Mouse (Mus musculus): ENCODE data around the gene Pkd1l2. TPM values are rescaled to one million over a fixed set of nuclear protein-coding genes. Genes with fewer than 3 reads are reported as not detected.

Pkd1l2 gene
- polyA plus RNA-seq, 1 experiment from 2014 or later = 0.28 TPM

DNA sequence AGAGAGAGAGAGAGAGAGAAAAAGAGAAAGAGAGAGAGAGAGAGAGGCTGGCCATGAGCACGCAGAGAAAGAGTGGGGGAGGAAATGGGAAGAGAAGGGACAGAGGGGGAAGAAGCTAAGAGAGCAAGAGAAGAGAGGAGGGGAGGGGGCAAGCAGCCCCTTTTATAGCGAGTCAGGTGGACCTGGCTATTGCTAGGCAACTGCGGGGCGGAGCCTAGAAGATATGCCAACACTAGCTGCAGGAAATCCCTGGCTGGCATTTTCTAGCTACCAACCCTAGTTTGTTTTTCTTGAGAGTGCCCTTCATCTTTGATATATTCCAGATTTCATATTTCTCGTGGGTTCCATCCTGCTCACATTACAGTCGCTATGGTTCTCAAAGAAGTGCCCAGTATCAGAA lies 32.8 kb upstream of the Pkd1l2 start:
- WGBS = 33% methylated on average over 6 of the region's 6 CpGs
- H3K9me3 ChIP-seq (ENCODE audit: control insufficient read depth, low read length) = no peaks in the 10 kb centered on the region
- peak overlapping the region; percentile 29; the same call in 1 of the 2 replicates for H3K4me2 ChIP-seq (ENCODE audit: low read depth, low read length)
- H3K4me3 ChIP-seq (ENCODE audit: low read length) = peak overlapping the region; percentile 2; the same call in 1 of the 2 replicates
- H3K27me3 ChIP-seq (replicated peaks; ENCODE audit: control insufficient read depth, insufficient read depth, low read length) = no peaks in the 10 kb centered on the region
- 0 out of 2 replicates have a peak overlapping the region, but pooled peaks have one; percentile 31 for H3K9ac ChIP-seq (ENCODE audit: low read depth, low read length)
- ATAC-seq = no peak
- H3K36me3 ChIP-seq (ENCODE audit: control insufficient read depth, insufficient read depth, low read length) = no peaks in the 10 kb centered on the region
- peak overlapping the region; percentile 75 for H3K27ac ChIP-seq (ENCODE audit: low read length)
- H3K4me1 ChIP-seq (ENCODE audit: control insufficient read depth, insufficient read depth, low read length) = peaks cover 16% of the 10 kb centered on the region; the same call in 1 of the 2 replicates

DNA sequence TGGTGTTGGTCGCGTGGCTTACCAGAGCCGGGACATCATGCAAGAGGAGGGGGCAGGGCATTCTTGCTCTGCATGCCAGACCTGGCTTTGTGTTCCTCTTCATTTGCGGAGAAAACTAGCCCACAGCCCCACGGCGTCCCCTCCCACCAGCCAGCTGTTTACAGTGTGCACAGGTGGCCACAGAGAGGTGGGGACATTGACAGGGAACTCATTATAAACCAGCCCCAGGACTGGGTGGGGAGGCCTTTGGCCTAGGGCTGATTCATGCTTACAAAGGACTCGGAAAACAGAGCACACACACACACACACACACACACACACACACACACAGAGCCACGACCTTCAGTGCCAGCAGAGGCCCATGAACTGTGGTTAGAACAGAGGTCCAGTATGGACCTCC lies 30.0 kb upstream of the Pkd1l2 start:
- Histone ChIP-seq H3K27ac (ENCODE audit: low read length) (peak overlapping the region; percentile 54), H3K9ac (ENCODE audit: low read depth, low read length) (no peak overlapping the region), H3K4me3 (ENCODE audit: low read length) (no peak overlapping the region), H3K36me3 (ENCODE audit: control insufficient read depth, insufficient read depth, low read length) (no peaks in the 10 kb centered on the region), H3K27me3 (replicated peaks; ENCODE audit: control insufficient read depth, insufficient read depth, low read length) (no peaks in the 10 kb centered on the region), H3K4me2 (ENCODE audit: low read depth, low read length) (no peak overlapping the region), H3K4me1 (ENCODE audit: control insufficient read depth, insufficient read depth, low read length) (peaks cover 18% of the 10 kb centered on the region; the same call in 1 of the 2 replicates), H3K9me3 (ENCODE audit: control insufficient read depth, low read length) (no peaks in the 10 kb centered on the region)
- peak; percentile 45; the same call in 1 of the 2 replicates for ATAC-seq
- WGBS = 40% methylated on average over 8 of the region's 8 CpGs

DNA sequence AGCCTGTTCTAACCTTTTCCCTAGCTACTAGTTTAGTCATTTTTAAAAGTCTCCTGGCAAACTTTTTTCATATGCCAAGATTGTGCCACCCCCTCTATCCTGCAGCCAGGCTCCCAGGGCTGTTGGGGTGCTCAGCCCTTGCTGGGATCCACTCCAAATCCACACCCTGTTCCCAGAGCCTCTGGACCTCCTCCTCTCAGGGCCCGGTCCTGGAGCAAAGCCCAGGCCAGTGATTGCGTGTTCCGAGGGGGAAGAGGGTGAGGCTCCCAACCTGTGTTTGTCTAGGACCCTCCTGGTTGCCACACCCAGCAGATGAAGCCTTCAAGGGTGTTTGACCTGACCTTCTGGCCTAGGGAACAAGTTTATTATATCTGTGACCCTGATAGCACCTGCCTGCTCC lies 29.4 kb upstream of the Pkd1l2 start:
- H3K9me3 ChIP-seq (ENCODE audit: control insufficient read depth, low read length) = no peaks in the 10 kb centered on the region
- H3K9ac ChIP-seq (ENCODE audit: low read depth, low read length) = no peak overlapping the region
- no peaks in the 10 kb centered on the region for H3K27me3 ChIP-seq (replicated peaks; ENCODE audit: control insufficient read depth, insufficient read depth, low read length)
- no peaks in the 10 kb centered on the region for H3K36me3 ChIP-seq (ENCODE audit: control insufficient read depth, insufficient read depth, low read length)
- peak overlapping the region; percentile 54; the same call in 1 of the 2 replicates for H3K27ac ChIP-seq (ENCODE audit: low read length)
- no peak overlapping the region for H3K4me3 ChIP-seq (ENCODE audit: low read length)
- ATAC-seq = no peak
- WGBS = 57% methylated on average over 3 of the region's 3 CpGs
- H3K4me2 ChIP-seq (ENCODE audit: low read depth, low read length) = no peak overlapping the region
- H3K4me1 ChIP-seq (ENCODE audit: control insufficient read depth, insufficient read depth, low read length) = peaks cover 18% of the 10 kb centered on the region; the same call in 1 of the 2 replicates

DNA sequence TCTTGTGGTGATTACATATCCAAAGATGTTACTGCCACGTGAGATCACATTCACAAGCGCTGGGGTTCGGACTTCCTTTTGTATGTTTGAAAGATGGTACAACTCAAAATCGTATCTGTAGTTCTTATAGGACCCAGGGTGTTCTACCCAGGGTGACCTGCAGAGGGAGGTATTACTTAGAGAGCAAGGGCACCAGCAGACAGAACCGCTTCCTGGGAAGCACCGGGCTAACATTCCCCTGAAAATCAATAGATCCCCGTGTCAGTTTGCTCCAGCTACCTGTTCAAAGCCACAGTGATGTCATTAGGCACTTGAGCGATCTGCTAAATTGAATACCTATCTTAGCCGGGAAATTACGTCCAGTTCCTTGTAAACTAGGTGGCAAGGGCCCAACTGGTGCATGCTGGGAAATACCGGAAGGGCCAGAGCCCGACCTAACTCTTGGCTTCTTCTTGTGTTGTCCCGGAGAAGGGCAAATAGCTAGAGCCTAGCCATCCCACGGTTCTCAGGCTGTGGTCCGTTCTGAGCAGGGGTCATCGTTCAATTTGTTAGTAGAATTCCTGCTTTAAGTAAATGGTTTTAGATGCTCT lies 27.6 kb upstream of the Pkd1l2 start:
- Histone ChIP-seq H3K9me3 (ENCODE audit: control insufficient read depth, low read length) (no peaks in the 10 kb centered on the region), H3K4me3 (ENCODE audit: low read length) (no peak overlapping the region), H3K27ac (ENCODE audit: low read length) (no peak overlapping the region), H3K36me3 (ENCODE audit: control insufficient read depth, insufficient read depth, low read length) (no peaks in the 10 kb centered on the region), H3K9ac (ENCODE audit: low read depth, low read length) (no peak overlapping the region), H3K4me1 (ENCODE audit: control insufficient read depth, insufficient read depth, low read length) (peaks cover 14% of the 10 kb centered on the region; the same call in 1 of the 2 replicates), H3K4me2 (ENCODE audit: low read depth, low read length) (no peak overlapping the region), H3K27me3 (replicated peaks; ENCODE audit: control insufficient read depth, insufficient read depth, low read length) (no peaks in the 10 kb centered on the region)
- 53% methylated on average over 16 of the region's 16 CpGs for WGBS
- ATAC-seq = no peak

DNA sequence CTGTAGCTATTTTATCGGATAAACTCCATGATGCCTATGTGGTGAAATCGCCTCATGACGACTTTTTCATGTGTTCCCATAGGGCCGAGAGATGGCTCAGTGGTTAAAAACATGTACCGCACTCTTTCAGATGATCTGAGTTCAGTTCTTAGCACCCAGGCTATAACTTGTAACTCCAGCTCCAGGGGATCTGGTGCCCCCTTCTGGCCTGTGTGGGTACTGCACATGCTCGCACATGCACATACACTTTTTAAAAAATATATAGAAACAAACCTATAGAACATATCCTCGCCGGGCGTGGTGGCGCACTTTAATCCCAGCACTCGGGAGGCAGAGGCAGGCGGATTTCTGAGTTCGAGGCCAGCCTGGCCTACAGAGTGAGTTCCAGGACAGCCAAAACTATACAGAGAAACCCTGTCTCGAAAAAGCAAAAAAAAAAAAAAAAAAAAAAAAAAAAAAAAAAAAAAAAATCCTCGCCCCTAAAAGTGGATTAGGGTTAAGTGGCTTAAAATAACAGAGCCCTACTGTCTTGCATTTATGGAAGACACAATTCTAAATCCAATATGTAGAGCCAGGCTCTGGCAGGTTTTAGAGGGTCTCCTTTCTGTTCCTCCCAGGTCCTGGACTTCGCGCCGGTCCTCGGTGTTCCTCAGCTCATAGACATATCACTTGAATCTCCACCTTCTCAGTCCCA lies 26.9 kb upstream of the Pkd1l2 start:
- Histone ChIP-seq H3K4me1 (ENCODE audit: control insufficient read depth, insufficient read depth, low read length) (peaks cover 10% of the 10 kb centered on the region; the same call in 1 of the 2 replicates), H3K27ac (ENCODE audit: low read length) (no peak overlapping the region), H3K9ac (ENCODE audit: low read depth, low read length) (no peak overlapping the region), H3K27me3 (replicated peaks; ENCODE audit: control insufficient read depth, insufficient read depth, low read length) (no peaks in the 10 kb centered on the region), H3K36me3 (ENCODE audit: control insufficient read depth, insufficient read depth, low read length) (no peaks in the 10 kb centered on the region), H3K4me3 (ENCODE audit: low read length) (no peak overlapping the region), H3K9me3 (ENCODE audit: control insufficient read depth, low read length) (no peaks in the 10 kb centered on the region), H3K4me2 (ENCODE audit: low read depth, low read length) (no peak overlapping the region)
- WGBS = 92% methylated on average over 19 of the region's 19 CpGs
- ATAC-seq = no peak

DNA sequence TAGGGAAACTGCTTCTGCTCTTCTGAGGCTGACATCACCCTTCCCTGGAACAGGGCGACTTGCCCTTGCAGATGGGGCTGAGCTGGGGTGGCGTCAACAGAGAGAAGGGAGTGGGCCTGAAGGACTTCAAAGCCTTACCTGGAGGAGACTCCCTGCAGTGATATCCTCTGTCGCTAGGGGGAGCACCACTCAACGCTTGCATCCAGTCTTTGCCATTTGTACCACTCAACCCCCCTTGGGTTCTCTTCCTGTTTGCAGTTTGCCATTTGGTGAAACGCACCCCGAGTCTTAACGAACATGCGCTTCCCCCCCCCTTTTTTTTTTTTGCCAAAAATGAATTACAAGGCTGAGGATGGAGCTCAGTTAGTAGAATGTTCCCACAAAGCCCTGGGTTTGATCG lies 25.3 kb upstream of the Pkd1l2 start:
- no peaks in the 10 kb centered on the region for H3K27me3 ChIP-seq (replicated peaks; ENCODE audit: control insufficient read depth, insufficient read depth, low read length)
- no peaks in the 10 kb centered on the region for H3K36me3 ChIP-seq (ENCODE audit: control insufficient read depth, insufficient read depth, low read length)
- H3K4me1 ChIP-seq (ENCODE audit: control insufficient read depth, insufficient read depth, low read length) = peaks cover 8% of the 10 kb centered on the region; the same call in 1 of the 2 replicates
- 0 out of 2 replicates have a peak, but pooled peaks have one; percentile 2 for ATAC-seq
- 13% methylated on average over 9 of the region's 9 CpGs for WGBS
- H3K9ac ChIP-seq (ENCODE audit: low read depth, low read length) = no peak overlapping the region
- no peak overlapping the region for H3K4me3 ChIP-seq (ENCODE audit: low read length)
- no peak overlapping the region for H3K27ac ChIP-seq (ENCODE audit: low read length)
- H3K4me2 ChIP-seq (ENCODE audit: low read depth, low read length) = no peak overlapping the region
- no peaks in the 10 kb centered on the region for H3K9me3 ChIP-seq (ENCODE audit: control insufficient read depth, low read length)

DNA sequence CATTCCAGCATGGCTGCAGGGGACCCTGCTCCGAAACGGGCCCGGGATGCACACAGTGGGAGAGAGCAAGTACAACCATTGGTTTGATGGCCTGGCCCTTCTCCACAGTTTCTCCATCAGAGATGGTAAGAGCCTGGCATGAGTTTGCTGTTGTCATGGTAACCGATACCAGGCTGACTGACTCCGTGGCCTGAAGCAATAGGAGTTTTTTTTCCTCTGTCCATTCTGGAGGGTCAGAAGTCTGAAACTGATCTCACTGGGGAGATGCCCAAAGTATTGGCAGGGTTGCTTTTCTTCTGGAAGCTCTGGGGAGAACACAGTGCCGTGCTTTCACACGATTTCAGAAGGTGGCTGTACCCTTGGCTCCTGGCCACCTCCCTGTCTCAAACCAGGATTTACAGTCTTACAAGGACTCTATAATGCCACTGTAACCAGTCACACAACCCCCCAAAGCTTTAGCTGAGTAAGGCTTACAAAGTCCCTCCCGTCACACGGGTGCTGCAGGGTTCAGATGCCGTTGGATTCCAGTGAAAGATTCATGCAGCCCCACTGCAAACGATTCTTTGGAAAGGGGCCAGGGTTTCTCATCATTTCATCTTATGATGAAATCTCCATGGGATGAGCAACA lies 15.4 kb upstream of the Pkd1l2 start:
- no peaks in the 10 kb centered on the region for H3K36me3 ChIP-seq (ENCODE audit: control insufficient read depth, insufficient read depth, low read length)

DNA sequence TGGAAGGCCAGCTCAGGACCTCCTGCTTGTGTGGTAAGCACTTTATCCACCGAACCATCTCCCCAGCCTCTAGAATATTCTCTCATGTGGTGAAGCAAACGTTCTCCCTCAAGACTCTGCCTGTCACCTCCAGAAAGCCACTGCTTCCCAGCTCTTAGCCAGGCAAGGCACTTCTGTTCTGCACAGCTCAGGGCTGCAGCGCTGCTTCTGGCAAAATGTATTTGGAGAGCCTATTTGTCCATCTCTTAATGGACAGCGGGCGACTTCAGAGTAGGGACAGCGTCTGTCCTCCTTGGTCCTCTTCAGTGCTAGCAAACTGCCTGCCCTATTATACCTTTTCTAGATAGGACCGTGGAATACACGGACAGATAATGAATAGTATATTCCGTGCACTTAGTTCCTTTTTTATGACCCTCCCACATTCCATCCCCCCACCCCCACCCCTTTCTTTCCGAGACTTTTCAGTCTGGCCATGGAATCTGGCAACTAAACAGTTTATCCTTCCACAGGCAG lies 14.9 kb upstream of the Pkd1l2 start:
- Histone ChIP-seq H3K4me2 (ENCODE audit: low read depth, low read length) (peak overlapping the region; percentile 13; the same call in 1 of the 2 replicates), H3K27ac (ENCODE audit: low read length) (peak overlapping the region; percentile 46), H3K4me3 (ENCODE audit: low read length) (no peak overlapping the region), H3K4me1 (ENCODE audit: control insufficient read depth, insufficient read depth, low read length) (peaks cover 20% of the 10 kb centered on the region), H3K9me3 (ENCODE audit: control insufficient read depth, low read length) (0 out of 2 replicates have a peak, but pooled peaks cover 3% of the 10 kb centered on the region), H3K27me3 (replicated peaks; ENCODE audit: control insufficient read depth, insufficient read depth, low read length) (no peaks in the 10 kb centered on the region), H3K9ac (ENCODE audit: low read depth, low read length) (no peak overlapping the region; the same call in 1 of the 2 replicates), H3K36me3 (ENCODE audit: control insufficient read depth, insufficient read depth, low read length) (no peaks in the 10 kb centered on the region)
- peak; percentile 53 for ATAC-seq
- WGBS = 39% methylated on average over 10 of the region's 10 CpGs

More for the DNA sequence above, 15.4 kb upstream of the Pkd1l2 start:
- Histone ChIP-seq H3K27me3 (replicated peaks; ENCODE audit: control insufficient read depth, insufficient read depth, low read length) (no peaks in the 10 kb centered on the region), H3K27ac (ENCODE audit: low read length) (peak overlapping the region; percentile 65; the same call in 1 of the 2 replicates), H3K9ac (ENCODE audit: low read depth, low read length) (peak overlapping the region; percentile 3; the same call in 1 of the 2 replicates), H3K9me3 (ENCODE audit: control insufficient read depth, low read length) (0 out of 2 replicates have a peak, but pooled peaks cover 3% of the 10 kb centered on the region), H3K4me2 (ENCODE audit: low read depth, low read length) (peak overlapping the region; percentile 13; the same call in 1 of the 2 replicates), H3K4me1 (ENCODE audit: control insufficient read depth, insufficient read depth, low read length) (peaks cover 20% of the 10 kb centered on the region), H3K4me3 (ENCODE audit: low read length) (no peak overlapping the region)
- 34% methylated on average over 11 of the region's 11 CpGs for WGBS
- ATAC-seq = peak; percentile 52

DNA sequence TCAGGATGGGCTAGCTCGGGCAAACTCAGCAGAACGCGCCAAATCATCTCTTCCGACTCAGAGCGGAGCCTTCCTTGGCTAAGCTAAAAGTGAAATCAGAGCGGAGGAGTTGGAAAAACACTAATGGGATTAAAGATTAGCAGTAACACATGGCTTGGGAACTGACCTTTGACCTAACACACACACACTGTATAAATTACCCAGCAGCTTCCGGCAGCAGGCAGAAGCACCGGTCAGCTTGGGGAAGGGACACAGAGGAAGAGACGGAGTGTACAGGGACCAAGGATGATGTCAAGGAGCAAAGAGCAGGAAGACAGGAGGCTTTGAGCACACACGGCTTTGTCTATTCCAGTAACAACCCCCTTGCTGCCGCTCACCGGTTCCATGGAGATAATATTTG lies 13.4 kb upstream of the Pkd1l2 start, which contains the start of gene Bco1:
Gene Bco1 (plus strand): TSS at position 208 of the 400 bp plus-strand sequence.
- 45% methylated on average over 12 of the region's 12 CpGs for WGBS
- H3K9me3 ChIP-seq (ENCODE audit: control insufficient read depth, low read length) = 0 out of 2 replicates have a peak, but pooled peaks cover 3% of the 10 kb centered on the region
- no peak within 1 kb of the TSS for H3K9ac ChIP-seq (ENCODE audit: low read depth, low read length)
- 0 out of 2 replicates have a peak within 1 kb of the TSS, but pooled peaks have one; percentile 46 for H3K27ac ChIP-seq (ENCODE audit: low read length)
- H3K27me3 ChIP-seq (replicated peaks; ENCODE audit: control insufficient read depth, insufficient read depth, low read length) = no peaks in the 10 kb centered on the region
- peaks cover 20% of the 10 kb centered on the region for H3K4me1 ChIP-seq (ENCODE audit: control insufficient read depth, insufficient read depth, low read length)
- H3K36me3 ChIP-seq (ENCODE audit: control insufficient read depth, insufficient read depth, low read length) = no peaks in the 10 kb centered on the region
- peak; percentile 70 for ATAC-seq
- no peak within 1 kb of the TSS for H3K4me3 ChIP-seq (ENCODE audit: low read length)
- no peak within 1 kb of the TSS for H3K4me2 ChIP-seq (ENCODE audit: low read depth, low read length)
